Mouse (Mus musculus) CH12.LX (cell line): ENCODE results near the gene Oxct1. TPM values are rescaled to one million over a fixed set of nuclear protein-coding genes. Genes with fewer than 3 reads are reported as not detected.

Experiments
- DNase-seq: peaks from one replicate; pipeline ENCODE4 v3.0.0-alpha.2; 2013; ENCODE audit errors: extremely low read depth
- H3K27ac ChIP-seq: 2 replicates; pipeline ENCODE4 v1.5.1; 2012; ENCODE audit warnings: low read depth, mild to moderate bottlenecking, control low read depth, moderate library complexity; ENCODE audit not compliant: insufficient read depth
- H3K27me3 ChIP-seq: replicated peaks from 2 replicates; pipeline ENCODE3; 2012; ENCODE audit warnings: inconsistent platforms
- H3K36me3 ChIP-seq, 2 experiments: replicated peaks in 1 of 2; 2 replicates each; pipeline versions ENCODE3 to v1.6.1; 2012; ENCODE audit warnings: inconsistent platforms in 1 of 2, low read length in 1 of 2, mild to moderate bottlenecking in 1 of 2, mixed read lengths in 1 of 2, moderate library complexity in 1 of 2; ENCODE audit not compliant: control insufficient read depth in 1 of 2, insufficient read depth in 1 of 2
- H3K4me1 ChIP-seq, 2 experiments: 2 replicates each; pipeline ENCODE4 v1.6.1; 2012; ENCODE audit warnings: inconsistent platforms in 1 of 2, moderate library complexity in 1 of 2; ENCODE audit not compliant: insufficient read depth in 2 of 2, control insufficient read depth in 1 of 2
- H3K4me2 ChIP-seq: 2 replicates; pipeline ENCODE4 v1.6.1; 2012; ENCODE audit warnings: low read depth, mild to moderate bottlenecking, control low read depth; ENCODE audit not compliant: poor library complexity, insufficient read depth, severe bottlenecking
- H3K4me3 ChIP-seq, 3 experiments: fragments of 150-350 bp in 1 of 3; sonication (generic) in 1 of 3; replicated peaks in 1 of 3; 2 replicates each; pipeline versions ENCODE3 to v1.5.1; 2011 to 2012; ENCODE audit warnings: low read depth in 2 of 3, low read length in 2 of 3, mild to moderate bottlenecking in 2 of 3, moderate library complexity in 2 of 3, control low read depth in 1 of 3, improper control_type of control experiment in 1 of 3, inconsistent platforms in 1 of 3, mixed read lengths in 1 of 3; ENCODE audit not compliant: poor library complexity in 1 of 3
- H3K79me2 ChIP-seq: replicated peaks from 2 replicates; pipeline ENCODE4 v1.6.1; 2012; ENCODE audit warnings: mild to moderate bottlenecking, moderate library complexity; ENCODE audit not compliant: control insufficient read depth, poor library complexity, insufficient read depth, severe bottlenecking; ENCODE audit errors: extremely low read depth
- H3K9ac ChIP-seq: 2 replicates; pipeline ENCODE4 v1.6.1; 2012; ENCODE audit warnings: low read depth, mild to moderate bottlenecking, control low read depth, moderate library complexity; ENCODE audit not compliant: insufficient read depth
- H3K9me3 ChIP-seq: replicated peaks from 2 replicates; pipeline ENCODE3; 2012; ENCODE audit warnings: low read length, inconsistent platforms, mixed read lengths
- CTCF ChIP-seq, 2 experiments: IDR thresholded peaks in 1 of 2; conservative IDR thresholded peaks in 1 of 2; 2 replicates each; pipeline ENCODE4 v1.5.1; 2011 to 2012; ENCODE audit warnings: low read depth in 2 of 2, low read length in 2 of 2, improper control_type of control experiment in 1 of 2, inconsistent platforms in 1 of 2, mild to moderate bottlenecking in 1 of 2, moderate library complexity in 1 of 2
- E2F4 ChIP-seq: IDR thresholded peaks from 2 replicates; pipeline ENCODE4 v1.6.1; 2011; ENCODE audit warnings: low read depth, low read length, improper control_type of control experiment; ENCODE audit not compliant: insufficient replicate concordance
- EP300 ChIP-seq: IDR thresholded peaks from 2 replicates; pipeline ENCODE4 v1.6.1; 2011; ENCODE audit warnings: low read length, improper control_type of control experiment
- ETS1 ChIP-seq: conservative IDR thresholded peaks from 2 replicates; pipeline ENCODE4 v1.6.1; 2012; ENCODE audit warnings: low read depth, mild to moderate bottlenecking, inconsistent platforms, low read length, improper control_type of control experiment, moderate library complexity
- HCFC1 ChIP-seq: IDR thresholded peaks from 2 replicates; pipeline ENCODE4 v1.6.1; 2012; ENCODE audit warnings: low read depth, mild to moderate bottlenecking, inconsistent platforms, low read length, improper control_type of control experiment
- IRF4 ChIP-seq: IDR thresholded peaks from 2 replicates; pipeline ENCODE4 v1.6.1; 2014; ENCODE audit warnings: low read depth, mild to moderate bottlenecking, inconsistent platforms, low read length, improper control_type of control experiment
- JUN ChIP-seq: IDR thresholded peaks from 2 replicates; pipeline ENCODE4 v1.6.1; 2011; ENCODE audit warnings: low read depth, mild to moderate bottlenecking, low read length, improper control_type of control experiment, moderate library complexity; ENCODE audit not compliant: insufficient read depth
- JUND ChIP-seq: conservative IDR thresholded peaks from 2 replicates; pipeline ENCODE4 v1.6.1; 2011; ENCODE audit warnings: low read depth, low read length, improper control_type of control experiment
- KAT2A ChIP-seq: IDR thresholded peaks from 2 replicates; pipeline ENCODE4 v1.6.1; 2012; ENCODE audit warnings: low read length, improper control_type of control experiment, inconsistent platforms; ENCODE audit not compliant: insufficient replicate concordance
- MAZ ChIP-seq: IDR thresholded peaks from 2 replicates; pipeline ENCODE4 v1.6.1; 2012; ENCODE audit warnings: low read depth, mild to moderate bottlenecking, inconsistent platforms, low read length, improper control_type of control experiment, moderate library complexity
- MEF2A ChIP-seq: IDR thresholded peaks from 2 replicates; pipeline ENCODE4 v1.6.1; 2014; ENCODE audit warnings: low read depth, mild to moderate bottlenecking, inconsistent platforms, low read length, improper control_type of control experiment, borderline replicate concordance
- NRF1 ChIP-seq: IDR thresholded peaks from 2 replicates; pipeline ENCODE4 v1.6.1; 2014; ENCODE audit warnings: low read depth, mild to moderate bottlenecking, inconsistent platforms, low read length, improper control_type of control experiment, moderate library complexity
- POLR2AphosphoS2 ChIP-seq: IDR thresholded peaks from 2 replicates; pipeline ENCODE4 v1.6.1; 2011; ENCODE audit warnings: low read depth, low read length, improper control_type of control experiment
- RAD21 ChIP-seq: IDR thresholded peaks from 2 replicates; pipeline ENCODE4 v1.6.1; 2011; ENCODE audit warnings: low read depth, mild to moderate bottlenecking, low read length, improper control_type of control experiment, moderate library complexity
- RCOR1 ChIP-seq: conservative IDR thresholded peaks from 2 replicates; pipeline ENCODE4 v1.6.1; 2012; ENCODE audit warnings: low read depth, mild to moderate bottlenecking, inconsistent platforms, low read length, improper control_type of control experiment
- SIN3A ChIP-seq: IDR thresholded peaks from 2 replicates; pipeline ENCODE4 v1.6.1; 2012; ENCODE audit warnings: low read length, improper control_type of control experiment, inconsistent platforms
- SMC3 ChIP-seq: IDR thresholded peaks from 2 replicates; pipeline ENCODE4 v1.6.1; 2011; ENCODE audit warnings: low read depth, low read length, improper control_type of control experiment
- TBP ChIP-seq: conservative IDR thresholded peaks from 2 replicates; pipeline ENCODE4 v1.6.1; 2011; ENCODE audit warnings: low read depth, low read length, improper control_type of control experiment
- UBTF ChIP-seq: IDR thresholded peaks from 2 replicates; pipeline ENCODE4 v1.6.1; 2012; ENCODE audit warnings: low read depth, mild to moderate bottlenecking, inconsistent platforms, low read length, improper control_type of control experiment, moderate library complexity
- USF1 ChIP-seq: IDR thresholded peaks from 2 replicates; pipeline ENCODE4 v1.6.1; 2014; ENCODE audit warnings: low read depth, mild to moderate bottlenecking, inconsistent platforms, low read length, improper control_type of control experiment
- ZC3H11A ChIP-seq: IDR thresholded peaks from 2 replicates; pipeline ENCODE4 v1.6.1; 2012; ENCODE audit warnings: low read depth, mild to moderate bottlenecking, inconsistent platforms, low read length, improper control_type of control experiment
- ZKSCAN1 ChIP-seq: IDR thresholded peaks from 2 replicates; pipeline ENCODE4 v1.6.1; 2012; ENCODE audit warnings: low read depth, inconsistent platforms, low read length, improper control_type of control experiment, borderline replicate concordance
- ZNF384 ChIP-seq: IDR thresholded peaks from 2 replicates; pipeline ENCODE4 v1.6.1; 2012; ENCODE audit warnings: low read depth, low read length, improper control_type of control experiment, inconsistent platforms
- dilution Hi-C: fragments of 300-500 bp; cut with MboI; formaldehyde crosslinking; loops from 2 replicates; pipeline ENCODE4 v1.14.3; 2020; ENCODE audit warnings: low sequenced_read_pairs; ENCODE audit not compliant: extremely low pct_unique_long_range_greater_than_20kb, extremely low pct_ligation_motif_present
- in situ Hi-C: fragments of 300-500 bp; cut with MboI; formaldehyde crosslinking; loops from 3 replicates; pipeline ENCODE4 v1.14.3; 2019; ENCODE audit warnings: low sequenced_read_pairs, low pct_ligation_motif_present, low pct_unique_long_range_greater_than_20kb, mixed read lengths
- polyA plus RNA-seq: library from polyadenylated mRNA; unstranded; fragments of >175 nt; gene quantifications from 2 replicates; pipeline ENCODE4 v1.2.1, GENCODE M21; 2012; ENCODE audit warnings: low read depth; ENCODE audit not compliant: insufficient read length
- total RNA-seq, 2 experiments: library from RNA; depleted of rRNA; stranded (reverse); fragments of 300-350 nt in 1 of 2; fragments of >200 nt in 1 of 2; gene quantifications; 2 replicates each; pipeline ENCODE4 v1.2.3; 2012 to 2014

Gene Oxct1
- total and polyA plus RNA-seq, 3 experiments, result 101 to 127 (median 105) TPM

GRCm38 (mm10) chr15:4043032-4043471 is 16.9 kb downstream of the Oxct1 start:
- peaks cover 3 to 22% of the 10 kb centered on the region in 2 experiments; a peak in 3 of 4 replicates for H3K4me1 ChIP-seq
- no peaks in the 10 kb centered on the region for H3K79me2 ChIP-seq
- dilution Hi-C loops (no loop called here), in situ Hi-C loops (loop anchor here (5.0 to 25.0 kb wide), 2 partner anchors 86 to 1069 kb away; partner anchors contain the start of genes Card6 and Rpl37)
- H3K9ac ChIP-seq, result peak overlapping the region; percentile 25; the same call in 1 of the 2 replicates
- H3K9me3 ChIP-seq, result no peaks in the 10 kb centered on the region
- H3K4me3 ChIP-seq, result no peak overlapping the region
- H3K4me2 ChIP-seq, result peak overlapping the region; percentile 52
- TF ChIP-seq KAT2A (no peak), ZKSCAN1 (no peak), TBP (no peak), SMC3 (peak; percentile 80), ZC3H11A (no peak; the same call in 1 of the 2 replicates), RAD21 (peak; percentile 68), ETS1 (no peak), ZNF384 (no peak), JUND (no peak), JUN (no peak), UBTF (no peak), USF1 (no peak), E2F4 (no peak), RCOR1 (no peak), CTCF (conservative IDR thresholded peaks at IDR 0.05 in 1 of 2, IDR thresholded peaks at IDR 0.05 in 1 of 2; ENCODE audit: low read depth in 2 of 2, low read length in 2 of 2) (peak; percentile 54 to 78)
- TF ChIP-seq, all 38 proteins: peak for 3
- DNase-seq, result peak; percentile 65
- no peaks in the 10 kb centered on the region for H3K27me3 ChIP-seq
- H3K36me3 ChIP-seq, result peaks cover 9 to 55% of the 10 kb centered on the region in 2 experiments
- no peak overlapping the region for H3K27ac ChIP-seq

- H3K27ac ChIP-seq, result no peak overlapping the region
- H3K9ac ChIP-seq, result no peak overlapping the region
- peaks cover 38 to 88% of the 10 kb centered on the region in 2 experiments for H3K36me3 ChIP-seq
- dilution Hi-C loops, result no loop called here
- H3K4me1 ChIP-seq, result peaks cover 0 to 11% of the 10 kb centered on the region in 2 experiments; a peak in 1 of 4 replicates
- H3K4me2 ChIP-seq, result no peak overlapping the region
- peak; percentile 29 for DNase-seq
- H3K27me3 ChIP-seq, result no peaks in the 10 kb centered on the region
- peak; percentile 72 for TF ChIP-seq RAD21
- TF ChIP-seq POLR2AphosphoS2, result no peak
- TF ChIP-seq MEF2A, result no peak
- peak in 1 of 2 experiments; percentile 70; a peak in 2 of 4 replicates for TF ChIP-seq CTCF (conservative IDR thresholded peaks at IDR 0.05 in 1 of 2, IDR thresholded peaks at IDR 0.05 in 1 of 2; ENCODE audit: low read depth in 2 of 2, low read length in 2 of 2)
- peak; percentile 42; the same call in 1 of the 2 replicates for TF ChIP-seq IRF4
- no peak for TF ChIP-seq ZC3H11A
- TF ChIP-seq HCFC1, result no peak
- TF ChIP-seq NRF1, result no peak
- TF ChIP-seq EP300, result peak; percentile 37; the same call in 1 of the 2 replicates
- no peak for TF ChIP-seq MAZ
- TF ChIP-seq SMC3, result peak; percentile 62
- no peak for TF ChIP-seq SIN3A
- TF ChIP-seq ETS1, result no peak
- no peaks in the 10 kb centered on the region for H3K9me3 ChIP-seq
- H3K4me3 ChIP-seq, result no peak overlapping the region
- H3K79me2 ChIP-seq, result no peaks in the 10 kb centered on the region
- in situ Hi-C loops, result no loop called here
These were observed 30.4 kb downstream of the Oxct1 start for GRCm38 (mm10) chr15:4056627-4057026.
